Mouse (Mus musculus): ENCODE measurements around the gene Cobl. TPM values are rescaled to one million over a fixed set of nuclear protein-coding genes. Genes with fewer than 3 reads are reported as not detected.

Gene Cobl
- polyA plus RNA-seq, 1 experiment from 2014 or later = 1.1 TPM

DNA sequence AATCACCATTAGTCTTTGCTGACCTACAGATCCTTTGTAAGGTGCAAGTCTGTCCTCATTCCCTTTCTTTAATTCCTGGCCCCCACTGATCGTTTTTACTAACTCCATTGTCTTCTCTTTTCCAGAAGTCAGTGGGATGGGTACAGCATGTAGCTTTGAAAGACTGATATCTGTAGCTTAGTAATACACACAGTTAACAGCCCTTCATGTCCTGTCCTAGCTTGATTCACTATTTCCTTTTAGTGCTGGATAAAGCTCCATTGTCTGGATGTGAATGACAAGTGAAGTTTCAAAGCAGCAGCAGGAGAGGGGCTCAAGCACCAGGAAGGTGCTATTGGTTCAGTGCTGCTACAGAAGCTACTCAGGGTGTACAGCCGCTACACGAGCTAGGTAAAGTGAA, 28.9 kb downstream of the Cobl start:
- H3K9me3 ChIP-seq (ENCODE audit: control insufficient read depth, low read length) = no peaks in the 10 kb centered on the region
- H3K9ac ChIP-seq (ENCODE audit: low read length) = no peak overlapping the region
- H3K27ac ChIP-seq (replicated peaks; ENCODE audit: low read depth, low read length) = no peak overlapping the region
- H3K27me3 ChIP-seq (ENCODE audit: control insufficient read depth, insufficient read depth, low read length) = no peaks in the 10 kb centered on the region
- DNase-seq (ENCODE audit: low spot score) (no peak), ATAC-seq (ENCODE audit: insufficient number of reproducible peaks, low FRiP score, low TSS enrichment, low read depth) (no peak)
- no peaks in the 10 kb centered on the region for H3K36me3 ChIP-seq (ENCODE audit: control insufficient read depth, insufficient read depth, low read length)
- H3K4me1 ChIP-seq (ENCODE audit: control insufficient read depth, insufficient read depth, low read length) = no peaks in the 10 kb centered on the region
- no peak overlapping the region for H3K4me3 ChIP-seq (ENCODE audit: low read depth, low read length)
- WGBS = 81% methylated on average over 3 of the region's 3 CpGs
- no peak overlapping the region for H3K4me2 ChIP-seq (ENCODE audit: low read depth, severe bottlenecking)

DNA sequence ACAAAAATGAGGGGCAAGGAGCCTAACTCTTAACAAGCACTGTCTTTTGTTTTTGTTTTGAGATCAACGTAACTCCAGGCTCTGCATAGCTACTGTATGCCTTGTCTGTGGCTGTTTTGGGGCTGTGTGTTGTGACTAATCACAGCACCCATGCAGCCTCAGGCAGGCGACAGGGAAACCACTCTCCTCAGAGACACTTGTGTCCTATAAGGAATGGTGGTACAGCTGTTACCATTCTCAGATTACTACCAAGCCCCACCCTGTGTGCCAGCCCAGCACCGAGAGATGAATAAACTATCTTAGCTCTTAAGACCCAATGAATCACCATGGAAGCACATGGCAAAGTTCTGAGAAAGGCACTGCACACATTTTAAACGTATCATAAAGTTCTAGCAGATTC, 29.7 kb downstream of the Cobl start:
- ATAC-seq (ENCODE audit: insufficient number of reproducible peaks, low FRiP score, low TSS enrichment, low read depth) (no peak), DNase-seq (ENCODE audit: low spot score) (no peak)
- WGBS = 62% methylated on average over 4 of the region's 4 CpGs
- H3K27me3 ChIP-seq (ENCODE audit: control insufficient read depth, insufficient read depth, low read length) = no peaks in the 10 kb centered on the region
- no peak overlapping the region for H3K9ac ChIP-seq (ENCODE audit: low read length)
- no peak overlapping the region for H3K4me2 ChIP-seq (ENCODE audit: low read depth, severe bottlenecking)
- H3K4me3 ChIP-seq (ENCODE audit: low read depth, low read length) = no peak overlapping the region
- no peaks in the 10 kb centered on the region for H3K9me3 ChIP-seq (ENCODE audit: control insufficient read depth, low read length)
- no peaks in the 10 kb centered on the region for H3K36me3 ChIP-seq (ENCODE audit: control insufficient read depth, insufficient read depth, low read length)
- H3K27ac ChIP-seq (replicated peaks; ENCODE audit: low read depth, low read length) = no peak overlapping the region
- no peaks in the 10 kb centered on the region for H3K4me1 ChIP-seq (ENCODE audit: control insufficient read depth, insufficient read depth, low read length)

- no peak overlapping the region for H3K4me2 ChIP-seq (ENCODE audit: low read depth, severe bottlenecking)
- ATAC-seq (ENCODE audit: insufficient number of reproducible peaks, low FRiP score, low TSS enrichment, low read depth) (no peak), DNase-seq (ENCODE audit: low spot score) (no peak)
- H3K9ac ChIP-seq (ENCODE audit: low read length) = no peak overlapping the region
- no peak overlapping the region for H3K4me3 ChIP-seq (ENCODE audit: low read depth, low read length)
- no peaks in the 10 kb centered on the region for H3K9me3 ChIP-seq (ENCODE audit: control insufficient read depth, low read length)
- WGBS = 56% methylated on average over 4 of the region's 4 CpGs
- no peaks in the 10 kb centered on the region for H3K4me1 ChIP-seq (ENCODE audit: control insufficient read depth, insufficient read depth, low read length)
- no peak overlapping the region for H3K27ac ChIP-seq (replicated peaks; ENCODE audit: low read depth, low read length)
- H3K36me3 ChIP-seq (ENCODE audit: control insufficient read depth, insufficient read depth, low read length) = no peaks in the 10 kb centered on the region
- no peaks in the 10 kb centered on the region for H3K27me3 ChIP-seq (ENCODE audit: control insufficient read depth, insufficient read depth, low read length)
Observed at GRCm38 (mm10) chr11:12434597-12434996, 30.2 kb downstream of the Cobl start.

GRCm38 (mm10) chr11:12431911-12432310, 32.8 kb downstream of the Cobl start:
- H3K9ac ChIP-seq (ENCODE audit: low read length) = no peak overlapping the region
- DNase-seq (ENCODE audit: low spot score) (no peak), ATAC-seq (ENCODE audit: insufficient number of reproducible peaks, low FRiP score, low TSS enrichment, low read depth) (no peak)
- H3K9me3 ChIP-seq (ENCODE audit: control insufficient read depth, low read length) = no peaks in the 10 kb centered on the region
- 60% methylated on average over 2 of the region's 2 CpGs for WGBS
- no peak overlapping the region for H3K4me3 ChIP-seq (ENCODE audit: low read depth, low read length)
- no peak overlapping the region for H3K4me2 ChIP-seq (ENCODE audit: low read depth, severe bottlenecking)
- H3K27me3 ChIP-seq (ENCODE audit: control insufficient read depth, insufficient read depth, low read length) = no peaks in the 10 kb centered on the region
- H3K27ac ChIP-seq (replicated peaks; ENCODE audit: low read depth, low read length) = no peak overlapping the region
- no peaks in the 10 kb centered on the region for H3K36me3 ChIP-seq (ENCODE audit: control insufficient read depth, insufficient read depth, low read length)
- no peaks in the 10 kb centered on the region for H3K4me1 ChIP-seq (ENCODE audit: control insufficient read depth, insufficient read depth, low read length)

DNA sequence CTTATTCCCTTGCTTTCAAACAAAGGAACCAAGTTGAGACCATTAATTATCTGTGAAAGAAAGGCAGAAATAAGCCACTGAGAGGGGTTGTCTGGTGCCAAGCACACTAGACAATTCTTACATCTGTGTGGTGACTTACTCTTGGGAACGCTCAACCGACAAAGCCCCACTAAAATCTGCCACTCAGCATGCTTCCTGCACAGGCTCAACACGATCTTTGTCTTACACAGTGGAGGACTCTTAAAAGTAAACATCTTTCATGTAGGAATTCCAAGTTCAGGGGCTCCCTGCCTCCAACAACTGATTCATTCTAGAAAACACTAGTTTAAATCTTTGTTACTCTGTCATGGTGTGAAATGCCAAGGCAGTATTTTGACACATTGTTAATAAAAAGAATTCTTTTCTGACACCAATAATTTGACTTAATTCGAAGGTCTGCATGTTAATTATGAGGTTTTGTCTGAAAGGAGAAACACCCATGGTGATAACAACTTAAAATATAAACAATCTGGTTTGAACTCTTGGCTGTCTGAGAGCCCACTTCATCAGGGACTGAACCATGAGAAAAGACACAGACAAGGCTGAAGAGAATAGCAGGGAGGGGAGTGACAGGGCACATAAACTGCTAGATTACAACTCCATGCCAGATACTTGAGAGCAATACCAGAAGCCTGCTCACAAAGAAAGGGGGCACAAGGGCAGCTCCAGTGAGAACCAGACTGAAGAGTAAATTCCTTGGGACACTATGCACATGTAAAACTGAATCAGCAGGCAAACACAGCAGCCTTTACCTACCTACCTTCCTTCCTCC, 34.3 kb downstream of the Cobl start:
- WGBS = 53% methylated on average over 4 of the region's 4 CpGs
- Histone ChIP-seq H3K36me3 (ENCODE audit: control insufficient read depth, insufficient read depth, low read length) (no peaks in the 10 kb centered on the region), H3K4me1 (ENCODE audit: control insufficient read depth, insufficient read depth, low read length) (no peaks in the 10 kb centered on the region), H3K4me3 (ENCODE audit: low read depth, low read length) (no peak overlapping the region), H3K4me2 (ENCODE audit: low read depth, severe bottlenecking) (no peak overlapping the region), H3K9ac (ENCODE audit: low read length) (no peak overlapping the region), H3K27me3 (ENCODE audit: control insufficient read depth, insufficient read depth, low read length) (no peaks in the 10 kb centered on the region), H3K9me3 (ENCODE audit: control insufficient read depth, low read length) (no peaks in the 10 kb centered on the region), H3K27ac (replicated peaks; ENCODE audit: low read depth, low read length) (no peak overlapping the region)
- DNase-seq (ENCODE audit: low spot score) = no peak
- no peak for ATAC-seq (ENCODE audit: insufficient number of reproducible peaks, low FRiP score, low TSS enrichment, low read depth)

DNA sequence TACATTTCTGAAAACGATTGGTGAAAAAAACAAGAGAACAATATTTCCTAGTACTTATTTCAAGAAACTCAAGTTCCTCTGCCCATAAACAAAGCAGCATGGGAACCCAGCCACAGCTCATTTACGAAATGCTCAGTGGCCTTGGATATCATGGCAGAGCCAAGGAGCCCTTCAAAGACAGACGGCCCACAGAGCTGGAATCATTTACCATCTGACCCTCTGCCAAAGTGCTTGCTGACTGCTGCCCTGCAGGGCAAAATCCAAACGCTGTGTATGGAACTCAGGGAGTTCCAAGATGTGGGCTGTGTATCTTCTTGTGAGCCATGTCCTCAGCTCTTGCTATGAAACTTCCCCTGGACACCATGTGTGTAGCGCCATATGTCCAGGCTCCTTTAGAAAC, 38.0 kb downstream of the Cobl start:
- DNase-seq (ENCODE audit: low spot score) = no peak
- Histone ChIP-seq H3K4me1 (ENCODE audit: control insufficient read depth, insufficient read depth, low read length) (no peaks in the 10 kb centered on the region), H3K27ac (replicated peaks; ENCODE audit: low read depth, low read length) (no peak overlapping the region), H3K9ac (ENCODE audit: low read length) (no peak overlapping the region), H3K4me3 (ENCODE audit: low read depth, low read length) (no peak overlapping the region), H3K4me2 (ENCODE audit: low read depth, severe bottlenecking) (no peak overlapping the region), H3K9me3 (ENCODE audit: control insufficient read depth, low read length) (no peaks in the 10 kb centered on the region), H3K27me3 (ENCODE audit: control insufficient read depth, insufficient read depth, low read length) (no peaks in the 10 kb centered on the region), H3K36me3 (ENCODE audit: control insufficient read depth, insufficient read depth, low read length) (no peaks in the 10 kb centered on the region)
- no peak for ATAC-seq (ENCODE audit: insufficient number of reproducible peaks, low FRiP score, low TSS enrichment, low read depth)
- WGBS = 76% methylated on average over 5 of the region's 5 CpGs

DNA sequence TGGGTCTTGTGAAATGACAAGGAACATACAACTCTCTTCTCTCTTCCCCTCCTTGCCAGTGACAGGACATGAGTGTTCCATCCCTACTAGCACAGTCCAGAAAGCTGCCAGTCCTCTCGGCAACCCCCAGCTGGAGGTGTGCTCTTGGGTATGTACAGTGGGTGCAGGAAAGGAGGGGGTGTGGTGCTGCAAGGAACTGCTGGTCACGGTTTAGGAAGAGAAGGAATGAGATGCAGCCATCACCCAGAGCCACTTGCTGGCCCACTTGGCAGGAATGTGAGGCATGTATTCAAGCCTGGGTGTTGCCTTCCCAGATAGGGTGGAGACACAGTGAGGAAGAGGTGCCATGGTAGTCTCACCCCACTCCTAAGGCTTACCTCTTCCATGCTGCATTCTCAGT, 40.6 kb downstream of the Cobl start:
- Histone ChIP-seq H3K36me3 (ENCODE audit: control insufficient read depth, insufficient read depth, low read length) (no peaks in the 10 kb centered on the region), H3K27me3 (ENCODE audit: control insufficient read depth, insufficient read depth, low read length) (no peaks in the 10 kb centered on the region), H3K27ac (replicated peaks; ENCODE audit: low read depth, low read length) (no peak overlapping the region), H3K4me2 (ENCODE audit: low read depth, severe bottlenecking) (no peak overlapping the region), H3K4me1 (ENCODE audit: control insufficient read depth, insufficient read depth, low read length) (no peaks in the 10 kb centered on the region), H3K9me3 (ENCODE audit: control insufficient read depth, low read length) (no peaks in the 10 kb centered on the region), H3K9ac (ENCODE audit: low read length) (no peak overlapping the region), H3K4me3 (ENCODE audit: low read depth, low read length) (no peak overlapping the region)
- WGBS = 76% methylated on average over 2 of the region's 2 CpGs
- ATAC-seq (ENCODE audit: insufficient number of reproducible peaks, low FRiP score, low TSS enrichment, low read depth) = no peak
- no peak for DNase-seq (ENCODE audit: low spot score)

DNA sequence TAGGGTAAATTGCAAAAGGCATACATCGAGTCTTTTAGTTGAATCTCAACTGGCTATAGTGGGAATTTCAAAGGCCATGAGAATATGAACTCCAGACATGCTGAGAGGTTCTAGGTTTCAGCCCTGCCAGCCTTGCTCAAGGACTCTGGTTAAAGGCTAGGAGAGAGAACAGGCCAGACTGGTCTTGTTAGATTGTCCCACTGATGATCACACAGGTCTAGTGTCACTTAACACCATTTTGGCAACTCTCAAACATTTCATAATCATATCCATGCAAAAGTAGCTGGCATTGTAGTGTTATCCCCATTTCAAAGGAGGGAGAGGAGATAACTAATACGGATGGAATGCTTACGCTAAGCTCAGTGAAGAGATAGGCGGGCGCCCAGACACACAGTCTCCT, 43.6 kb downstream of the Cobl start:
- H3K9me3 ChIP-seq (ENCODE audit: control insufficient read depth, low read length) = no peaks in the 10 kb centered on the region
- H3K27me3 ChIP-seq (ENCODE audit: control insufficient read depth, insufficient read depth, low read length) = no peaks in the 10 kb centered on the region
- H3K4me3 ChIP-seq (ENCODE audit: low read depth, low read length) = no peak overlapping the region
- no peak overlapping the region for H3K9ac ChIP-seq (ENCODE audit: low read length)
- no peaks in the 10 kb centered on the region for H3K36me3 ChIP-seq (ENCODE audit: control insufficient read depth, insufficient read depth, low read length)
- H3K27ac ChIP-seq (replicated peaks; ENCODE audit: low read depth, low read length) = no peak overlapping the region
- H3K4me1 ChIP-seq (ENCODE audit: control insufficient read depth, insufficient read depth, low read length) = no peaks in the 10 kb centered on the region
- ATAC-seq (ENCODE audit: insufficient number of reproducible peaks, low FRiP score, low TSS enrichment, low read depth) (no peak), DNase-seq (ENCODE audit: low spot score) (no peak)
- WGBS = 90% methylated on average over 5 of the region's 5 CpGs
- H3K4me2 ChIP-seq (ENCODE audit: low read depth, severe bottlenecking) = no peak overlapping the region

- H3K4me2 ChIP-seq (ENCODE audit: low read depth, severe bottlenecking) = no peak overlapping the region
- H3K4me1 ChIP-seq (ENCODE audit: control insufficient read depth, insufficient read depth, low read length) = no peaks in the 10 kb centered on the region
- H3K27me3 ChIP-seq (ENCODE audit: control insufficient read depth, insufficient read depth, low read length) = no peaks in the 10 kb centered on the region
- H3K36me3 ChIP-seq (ENCODE audit: control insufficient read depth, insufficient read depth, low read length) = no peaks in the 10 kb centered on the region
- H3K9ac ChIP-seq (ENCODE audit: low read length) = no peak overlapping the region
- H3K4me3 ChIP-seq (ENCODE audit: low read depth, low read length) = no peak overlapping the region
- no peaks in the 10 kb centered on the region for H3K9me3 ChIP-seq (ENCODE audit: control insufficient read depth, low read length)
- ATAC-seq (ENCODE audit: insufficient number of reproducible peaks, low FRiP score, low TSS enrichment, low read depth) (no peak), DNase-seq (ENCODE audit: low spot score) (no peak)
- H3K27ac ChIP-seq (replicated peaks; ENCODE audit: low read depth, low read length) = no peak overlapping the region
- 88% methylated on average over 3 of the region's 3 CpGs for WGBS
Observed at GRCm38 (mm10) chr11:12420146-12420545, 44.6 kb downstream of the Cobl start.

Measured in limb, embryonic 11.5 days (tissue).